Mouse (Mus musculus) spleen, adult 2 months (tissue): ENCODE measurements around the gene Mdfi. TPM values are rescaled to one million over a fixed set of nuclear protein-coding genes. Genes with fewer than 3 reads are reported as not detected.

ENCODE experiments used
- DNase-seq, 2 experiments: peaks; one replicate each; pipeline versions ENCODE4 v3.0.0 to v3.0.0-alpha.2; 2012 to 2021; ENCODE audit warnings: low spot score in 2 of 2, low read depth in 1 of 2
- H3K27ac ChIP-seq: fragments of 200-500 bp; 2 replicates; pipeline ENCODE4 v1.5.1; 2012; ENCODE audit warnings: low read length, inconsistent platforms; ENCODE audit not compliant: insufficient read depth
- H3K27me3 ChIP-seq: fragments of 200-500 bp; 2 replicates; pipeline ENCODE4 v1.6.1; 2012; ENCODE audit warnings: mild to moderate bottlenecking, moderate library complexity, low read length, inconsistent platforms; ENCODE audit not compliant: control insufficient read depth, insufficient read depth
- H3K36me3 ChIP-seq: fragments of 200-500 bp; 2 replicates; pipeline ENCODE4 v1.6.1; 2012; ENCODE audit warnings: mild to moderate bottlenecking, low read length, inconsistent platforms; ENCODE audit not compliant: control insufficient read depth, insufficient read depth
- H3K4me1 ChIP-seq: fragments of 200-500 bp; 2 replicates; pipeline ENCODE4 v1.6.1; 2011; ENCODE audit warnings: inconsistent platforms; ENCODE audit not compliant: control insufficient read depth, insufficient read depth, insufficient read length
- H3K4me3 ChIP-seq: fragments of 200-500 bp; 2 replicates; pipeline ENCODE4 v1.5.1; 2011; ENCODE audit warnings: mild to moderate bottlenecking, inconsistent platforms; ENCODE audit not compliant: insufficient read depth, insufficient read length; ENCODE audit errors: extremely low read depth
- CTCF ChIP-seq: fragments of 200-500 bp; IDR thresholded peaks from 2 replicates; pipeline ENCODE4 v1.5.1; 2011; ENCODE audit warnings: mild to moderate bottlenecking, inconsistent platforms; ENCODE audit not compliant: insufficient read depth, insufficient read length, insufficient replicate concordance; ENCODE audit errors: extremely low read depth
- POLR2A ChIP-seq: fragments of 200-500 bp; IDR thresholded peaks from 2 replicates; pipeline ENCODE4 v1.6.1; 2011; ENCODE audit warnings: low read depth, low read length, inconsistent platforms
- WGBS: fragments of 180-500 bp; shearing (Covaris S2); methylation state at CpG from one replicate; pipeline ENCODE4 v1.1.7; 2018; 5-methylcytosine and 5-hydroxymethylcytosine counted together
- polyA plus RNA-seq: library from polyadenylated mRNA; depleted of rRNA; stranded (reverse); fragments of >200 nt; gene quantifications from 2 replicates; pipeline ENCODE4 v1.2.3, GENCODE M21; 2012

Gene Mdfi
- polyA plus RNA-seq, 1 experiment = 7.1 TPM

- no peak overlapping the region for H3K4me3 ChIP-seq
- 95% methylated on average over 8 of the region's 8 CpGs for WGBS
- TF ChIP-seq POLR2A (no peak), CTCF (no peak)
- DNase-seq = no peak
- H3K4me1 ChIP-seq = no peaks in the 10 kb centered on the region
- H3K27me3 ChIP-seq = no peaks in the 10 kb centered on the region
- H3K36me3 ChIP-seq = no peaks in the 10 kb centered on the region
- H3K27ac ChIP-seq = no peak overlapping the region
Measured at GRCm38 (mm10) chr17:47821339-47821738, 13.2 kb downstream of the Mdfi start.

GRCm38 (mm10) chr17:47818038-47818725 lies 16.3 kb downstream of the Mdfi start:
- no peaks in the 10 kb centered on the region for H3K4me1 ChIP-seq
- H3K27ac ChIP-seq = no peak overlapping the region
- no peak for DNase-seq
- H3K36me3 ChIP-seq = no peaks in the 10 kb centered on the region
- no peak overlapping the region for H3K4me3 ChIP-seq
- TF ChIP-seq CTCF (no peak), POLR2A (no peak)
- H3K27me3 ChIP-seq = no peaks in the 10 kb centered on the region
- WGBS = 91% methylated on average over 13 of the region's 13 CpGs

GRCm38 (mm10) chr17:47815446-47815845 lies 19.0 kb downstream of the Mdfi start:
- DNase-seq = no peak
- WGBS = 95% methylated on average over 10 of the region's 10 CpGs
- H3K4me1 ChIP-seq = no peaks in the 10 kb centered on the region
- no peak overlapping the region for H3K27ac ChIP-seq
- no peaks in the 10 kb centered on the region for H3K36me3 ChIP-seq
- H3K27me3 ChIP-seq = no peaks in the 10 kb centered on the region
- H3K4me3 ChIP-seq = no peak overlapping the region
- TF ChIP-seq POLR2A (no peak), CTCF (no peak)

GRCm38 (mm10) chr17:47814496-47814895 lies 20.0 kb downstream of the Mdfi start:
- Histone ChIP-seq H3K27me3 (no peaks in the 10 kb centered on the region), H3K4me1 (no peaks in the 10 kb centered on the region), H3K27ac (no peak overlapping the region), H3K36me3 (no peaks in the 10 kb centered on the region), H3K4me3 (no peak overlapping the region)
- 89% methylated on average over 6 of the region's 6 CpGs for WGBS
- no peak for TF ChIP-seq CTCF
- no peak for TF ChIP-seq POLR2A
- no peak for DNase-seq

GRCm38 (mm10) chr17:47813616-47814015 lies 20.9 kb downstream of the Mdfi start:
- H3K4me3 ChIP-seq = no peak overlapping the region
- H3K27me3 ChIP-seq = no peaks in the 10 kb centered on the region
- 16% methylated on average over 5 of the region's 5 CpGs for WGBS
- DNase-seq = no peak
- H3K4me1 ChIP-seq = no peaks in the 10 kb centered on the region
- H3K36me3 ChIP-seq = no peaks in the 10 kb centered on the region
- TF ChIP-seq CTCF (no peak), POLR2A (no peak)
- H3K27ac ChIP-seq = no peak overlapping the region

GRCm38 (mm10) chr17:47812200-47812599 lies 22.3 kb downstream of the Mdfi start:
- no peaks in the 10 kb centered on the region for H3K27me3 ChIP-seq
- H3K4me3 ChIP-seq = no peak overlapping the region
- WGBS = 80% methylated on average over 6 of the region's 6 CpGs

GRCm38 (mm10) chr17:47811265-47811800 lies 23.2 kb downstream of the Mdfi start:
- Histone ChIP-seq H3K4me3 (no peak overlapping the region), H3K36me3 (no peaks in the 10 kb centered on the region), H3K27me3 (no peaks in the 10 kb centered on the region), H3K4me1 (no peaks in the 10 kb centered on the region), H3K27ac (no peak overlapping the region)
- no peak for DNase-seq
- WGBS = 91% methylated on average over 15 of the region's 15 CpGs
- no peak for TF ChIP-seq CTCF
- TF ChIP-seq POLR2A = no peak

More at GRCm38 (mm10) chr17:47812200-47812599, 22.3 kb downstream of the Mdfi start:
- TF ChIP-seq CTCF (no peak), POLR2A (no peak)
- no peaks in the 10 kb centered on the region for H3K36me3 ChIP-seq
- no peaks in the 10 kb centered on the region for H3K4me1 ChIP-seq
- no peak overlapping the region for H3K27ac ChIP-seq
- DNase-seq = no peak

GRCm38 (mm10) chr17:47806230-47806629 lies 28.3 kb downstream of the Mdfi start:
- no peak overlapping the region for H3K4me3 ChIP-seq
- H3K36me3 ChIP-seq = no peaks in the 10 kb centered on the region
- TF ChIP-seq CTCF (no peak), POLR2A (no peak)
- H3K4me1 ChIP-seq = no peaks in the 10 kb centered on the region
- WGBS = 91% methylated on average over 9 of the region's 9 CpGs
- no peaks in the 10 kb centered on the region for H3K27me3 ChIP-seq
- no peak for DNase-seq
- no peak overlapping the region for H3K27ac ChIP-seq
